Mouse (Mus musculus) embryo, embryonic 11 days (tissue): ENCODE measurements at regions not wholly inside any gene's neighbourhood (a gene's known extent, or its start where the extent isn't known, plus 50 kb on each side); places are given as distances from the start of the nearest gene placed in this dataset.
"Not testable (repeated sequence)": the region's sequence is repeated elsewhere in the genome, so short reads cannot be mapped to it uniquely, and the experiment has no call there.

ENCODE experiments used
- DNase-seq: peaks from one replicate; pipeline ENCODE4 v3.0.0-alpha.2; 2015

DNA sequence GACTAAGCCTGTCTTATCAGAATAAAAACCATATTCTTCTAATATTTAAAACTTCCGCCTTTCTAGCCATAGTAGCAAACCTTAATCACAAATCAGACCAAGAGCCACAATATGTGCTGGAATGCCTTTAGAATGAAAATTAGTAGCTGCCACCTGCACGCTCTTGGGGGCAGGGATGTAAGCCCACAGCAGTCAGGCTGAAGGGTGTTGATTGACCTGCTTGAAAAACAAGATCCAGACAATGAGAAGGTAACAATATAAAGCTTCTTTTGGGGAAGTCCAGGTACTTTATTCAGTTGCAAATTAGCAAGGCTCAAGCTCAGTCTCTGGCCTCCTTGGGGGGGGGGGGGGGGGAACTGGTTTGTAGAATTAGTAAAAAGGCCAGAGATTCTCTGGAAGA is 222.3 kb upstream of the Ell2 start:
- DNase-seq = not testable (repeated sequence)

DNA sequence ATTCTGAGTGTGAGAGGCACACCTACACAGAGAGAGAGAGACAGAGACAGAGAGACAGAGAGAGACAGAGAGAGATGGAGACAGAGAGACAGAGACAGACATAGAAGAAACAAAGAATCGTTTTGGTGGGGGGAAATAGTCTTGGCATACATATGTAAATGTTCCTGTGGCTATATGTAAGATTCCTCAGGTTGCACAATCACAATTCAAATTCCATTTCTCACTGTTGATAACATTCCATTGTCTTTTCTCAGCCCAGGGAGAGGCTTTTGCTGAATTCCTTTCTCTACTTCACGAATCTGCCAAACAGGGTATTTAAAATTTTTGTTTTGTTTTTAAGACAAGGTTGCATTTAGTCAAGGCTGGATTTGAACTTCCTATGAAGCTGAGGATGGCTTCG is 205.0 kb upstream of the Ell2 start:
- no peak for DNase-seq

DNA sequence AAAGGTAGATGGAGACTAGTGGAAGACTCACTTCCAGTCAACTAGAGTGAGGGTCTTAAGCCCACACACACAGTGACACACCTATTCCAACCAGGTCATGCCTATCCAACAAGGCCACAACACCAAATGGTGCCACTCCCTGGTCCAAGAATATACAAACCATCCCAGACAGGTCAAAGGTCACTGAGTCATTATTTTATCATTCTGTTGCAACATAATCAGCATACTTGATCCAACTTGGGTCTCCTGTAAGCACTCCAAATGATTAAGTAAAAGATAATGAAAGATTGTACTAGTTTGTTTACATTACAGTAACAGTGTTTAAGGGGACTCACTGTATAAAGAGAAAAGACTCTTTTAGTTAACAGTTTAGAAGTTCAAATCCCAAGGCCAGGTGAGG is 203.2 kb upstream of the Ell2 start:
- DNase-seq = no peak

DNA sequence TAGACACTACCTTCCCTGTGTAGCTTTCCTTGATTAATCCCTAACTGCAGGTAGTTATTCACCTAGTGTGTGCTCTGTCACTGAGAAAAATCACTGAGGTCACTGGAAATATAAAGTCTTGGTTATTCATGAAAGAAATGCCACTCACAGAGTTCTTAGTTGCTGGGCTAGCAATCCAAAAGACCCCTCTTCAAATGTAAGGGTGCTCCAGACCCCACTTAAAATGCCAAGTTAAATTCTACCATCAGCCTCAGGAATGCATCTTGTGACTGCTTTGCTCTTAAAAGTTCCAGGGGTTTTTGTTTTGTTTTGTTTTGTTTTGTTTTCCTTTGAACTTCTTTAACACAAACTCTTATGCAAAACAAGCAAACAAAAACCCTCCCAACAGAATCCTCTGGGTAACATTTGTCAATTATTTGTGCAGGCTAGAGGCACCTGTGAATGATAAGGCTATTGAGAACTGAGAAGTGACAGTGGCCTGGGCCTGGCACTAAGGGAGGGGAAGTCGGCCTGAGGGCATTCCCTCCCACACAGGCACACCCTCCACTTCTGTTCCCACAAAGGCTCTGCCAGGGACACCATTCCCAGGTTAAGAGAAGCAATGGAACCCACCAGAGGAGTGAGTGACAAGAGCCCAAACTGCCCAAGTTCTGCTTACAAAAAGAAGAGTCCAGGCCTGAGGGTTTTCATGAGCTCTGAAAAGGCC is 192.1 kb upstream of the Ell2 start:
- no peak for DNase-seq

GRCm38 (mm10) chr13:75523293-75524278 is 183.0 kb upstream of the Ell2 start:
- no peak for DNase-seq

GRCm38 (mm10) chr13:75524481-75524880 is 182.1 kb upstream of the Ell2 start:
- no peak for DNase-seq

- DNase-seq = no peak
Observed at GRCm38 (mm10) chr13:75531566-75531965, 175.0 kb upstream of the Ell2 start.

DNA sequence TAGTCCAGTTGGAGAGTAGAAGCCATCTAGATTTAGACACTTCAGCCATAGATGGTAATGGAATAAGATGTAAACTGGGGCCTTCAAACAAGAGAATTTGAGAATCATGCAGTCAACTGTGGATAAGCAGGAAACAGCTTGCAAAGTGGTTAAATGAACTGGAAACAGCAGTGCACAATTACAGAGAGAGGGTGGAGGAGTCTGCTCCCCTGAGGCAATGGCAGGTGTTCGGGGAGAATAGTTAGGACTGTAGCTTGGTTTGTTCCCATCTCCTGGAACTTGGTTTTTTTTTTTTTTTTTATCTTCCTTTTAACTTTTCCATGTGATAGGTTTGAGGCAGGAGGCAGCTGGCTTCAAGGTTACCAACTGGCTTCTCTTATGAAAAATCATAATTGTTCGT is 165.1 kb upstream of the Ell2 start:
- no peak for DNase-seq

- DNase-seq = no peak
Observed at GRCm38 (mm10) chr13:75542253-75542945, 164.2 kb upstream of the Ell2 start.

- DNase-seq = no peak
Observed at GRCm38 (mm10) chr13:75542946-75543327, 163.6 kb upstream of the Ell2 start.

GRCm38 (mm10) chr13:75543595-75543994 is 163.0 kb upstream of the Ell2 start:
- no peak for DNase-seq

GRCm38 (mm10) chr13:75544728-75545127 is 161.8 kb upstream of the Ell2 start:
- DNase-seq = no peak

GRCm38 (mm10) chr13:75547791-75548190 is 158.8 kb upstream of the Ell2 start:
- no peak for DNase-seq

GRCm38 (mm10) chr13:75578971-75579370 is 127.6 kb upstream of the Ell2 start:
- no peak for DNase-seq

DNA sequence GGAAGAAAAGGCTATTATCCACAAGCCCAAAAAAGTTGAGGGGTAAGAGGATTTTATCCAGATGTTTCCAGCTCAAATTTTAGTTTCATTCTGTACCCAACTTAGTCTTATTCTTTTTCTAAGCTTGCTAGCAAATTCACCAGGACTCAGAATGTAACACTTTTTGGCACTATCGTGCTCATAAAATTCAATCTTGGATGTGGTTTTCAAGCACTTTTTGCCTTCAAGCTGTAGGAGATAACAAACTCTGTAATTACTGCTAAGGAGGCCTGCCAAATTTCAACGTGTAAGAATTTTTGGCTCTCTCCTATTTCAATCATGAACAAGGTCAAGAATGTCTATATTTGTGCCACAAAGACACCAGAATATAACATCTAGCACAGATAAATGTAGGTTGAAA is 115.7 kb upstream of the Ell2 start:
- no peak for DNase-seq

- no peak for DNase-seq
Observed at GRCm38 (mm10) chr13:75596856-75597255, 109.7 kb upstream of the Ell2 start.

DNA sequence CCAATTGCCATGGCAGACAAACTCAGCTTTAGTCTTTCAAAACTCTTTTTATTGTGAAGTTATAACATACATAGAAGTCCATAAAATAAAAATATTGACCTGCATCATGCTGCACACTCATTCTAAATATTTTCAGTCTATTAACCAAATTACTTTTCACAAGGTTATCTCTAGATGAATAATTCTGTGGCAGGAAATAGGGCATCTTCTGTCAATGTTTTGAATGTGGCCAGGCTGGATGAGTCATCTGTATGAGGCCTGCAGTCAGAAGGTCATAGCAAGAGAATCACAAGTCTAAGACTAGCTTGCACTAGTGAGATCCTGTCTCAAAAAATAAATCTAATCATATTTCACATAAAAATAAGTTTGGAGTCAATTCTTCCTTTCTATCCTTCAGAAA is 108.4 kb upstream of the Ell2 start:
- DNase-seq = no peak

GRCm38 (mm10) chr13:75598675-75599074 is 107.9 kb upstream of the Ell2 start:
- no peak for DNase-seq

DNA sequence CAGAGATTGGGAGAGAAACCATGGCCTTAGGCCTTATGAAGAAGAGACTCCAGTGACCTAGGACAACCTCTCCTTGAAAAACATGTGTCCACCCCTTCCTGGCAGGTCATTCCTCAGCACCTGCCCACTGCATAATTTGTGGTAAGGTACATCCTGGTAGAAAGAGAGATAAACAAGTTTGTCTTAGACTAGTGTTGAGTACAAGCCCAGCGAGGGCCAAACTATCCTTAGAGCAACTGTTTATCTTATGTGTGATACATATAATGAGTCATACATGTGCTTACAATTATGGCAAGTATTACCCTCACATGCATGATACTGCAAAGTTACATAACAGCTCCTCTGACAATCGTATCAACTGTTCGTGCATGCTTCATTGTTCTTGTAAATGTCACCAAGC is 83.3 kb upstream of the Ell2 start:
- no peak for DNase-seq

GRCm38 (mm10) chr13:75627405-75627804 is 79.2 kb upstream of the Ell2 start:
- DNase-seq = no peak

- no peak for DNase-seq
Observed at GRCm38 (mm10) chr13:75631048-75631447, 75.5 kb upstream of the Ell2 start.

DNA sequence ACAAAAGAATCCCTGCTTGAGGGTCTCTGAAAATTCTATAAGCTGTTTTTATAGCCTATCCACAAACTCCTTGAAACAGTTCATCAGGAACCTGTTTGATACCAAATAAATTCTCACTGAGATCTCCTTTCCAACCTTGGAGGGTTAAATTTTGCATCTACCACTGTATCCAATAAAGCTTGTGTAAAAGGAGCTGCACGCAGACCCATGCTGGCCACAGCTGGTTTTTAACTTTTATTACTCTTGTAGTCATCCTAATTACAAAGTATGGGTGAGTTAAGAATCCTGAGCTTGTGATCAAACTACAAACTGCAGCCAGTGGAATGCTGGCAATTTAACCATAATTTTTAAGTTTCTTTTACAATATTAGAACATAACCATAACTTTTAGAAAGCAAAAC is 59.0 kb upstream of the Ell2 start:
- no peak for DNase-seq

GRCm38 (mm10) chr13:75651941-75652340 is 54.6 kb upstream of the Ell2 start:
- DNase-seq = no peak

GRCm38 (mm10) chr13:75652966-75653365 is 53.6 kb upstream of the Ell2 start:
- DNase-seq = no peak
